Mouse (Mus musculus): Measurements from ENCODE around the gene F10. TPM values are rescaled to one million over a fixed set of nuclear protein-coding genes. Genes with fewer than 3 reads are reported as not detected.
"Not testable (repeated sequence)": the region's sequence is repeated elsewhere in the genome, so short reads cannot be mapped to it uniquely, and the experiment has no call there.

The F10 gene
- polyA plus RNA-seq, 1 experiment from 2014 or later, result 0.43 TPM

DNA sequence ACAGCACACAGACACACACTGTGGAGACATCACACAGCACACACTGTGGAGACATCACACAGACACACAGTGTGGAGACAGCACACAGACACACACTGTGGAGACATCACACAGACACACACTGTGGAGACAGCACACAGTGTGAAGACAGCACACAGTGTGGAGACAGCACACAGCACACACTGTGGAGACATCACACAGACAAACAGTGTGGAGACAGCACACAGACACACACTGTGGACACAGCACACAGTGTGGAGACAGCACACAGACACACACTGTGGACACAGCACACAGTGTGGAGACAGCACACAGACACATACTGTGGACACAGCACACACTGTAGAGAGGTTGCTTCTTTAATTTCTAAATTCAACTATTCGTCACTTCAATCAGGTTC lies 38.5 kb downstream of the F10 start:
- H3K9me3 ChIP-seq (ENCODE audit: control insufficient read depth, low read length); H3K4me1 ChIP-seq (ENCODE audit: control insufficient read depth, insufficient read depth, low read length); H3K27ac ChIP-seq (ENCODE audit: low read depth, low read length); H3K9ac ChIP-seq (ENCODE audit: low read depth, low read length); H3K27me3 ChIP-seq (ENCODE audit: control insufficient read depth, insufficient read depth, low read length); H3K4me2 ChIP-seq (replicated peaks; ENCODE audit: low read depth, low read length); ATAC-seq (ENCODE audit: low FRiP score, low TSS enrichment); H3K4me3 ChIP-seq (ENCODE audit: low read length): not testable (repeated sequence)
- peaks cover 65% of the 10 kb centered on the region for H3K36me3 ChIP-seq (ENCODE audit: control insufficient read depth, insufficient read depth, low read length)
- WGBS, result 97% methylated on average over 1 of the region's 1 CpGs

DNA sequence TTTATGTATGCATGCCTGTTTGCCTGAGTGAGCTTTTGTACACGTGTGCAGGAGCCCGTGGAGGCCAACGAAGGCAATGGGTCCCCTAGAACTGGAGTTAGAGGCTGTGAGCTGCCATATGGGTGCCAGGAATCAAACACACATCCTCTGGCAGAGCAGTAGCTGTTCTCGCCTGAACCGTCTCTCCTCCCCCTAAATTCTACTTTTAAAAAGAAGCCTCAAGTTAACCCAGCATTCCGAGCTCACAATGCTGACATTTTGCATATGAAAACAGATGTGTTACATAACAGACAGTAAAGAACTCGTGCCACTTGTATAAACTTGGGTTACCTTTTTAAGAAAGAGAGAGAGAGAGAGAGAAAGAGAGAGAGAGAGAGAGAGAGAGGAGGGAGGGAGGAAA lies 40.4 kb downstream of the F10 start:
- no peak overlapping the region for H3K9ac ChIP-seq (ENCODE audit: low read depth, low read length)
- H3K4me2 ChIP-seq (replicated peaks; ENCODE audit: low read depth, low read length), result no peak overlapping the region
- ATAC-seq (ENCODE audit: low FRiP score, low TSS enrichment), result no peak
- H3K4me3 ChIP-seq (ENCODE audit: low read length), result no peak overlapping the region
- H3K27ac ChIP-seq (ENCODE audit: low read depth, low read length), result no peak overlapping the region
- H3K9me3 ChIP-seq (ENCODE audit: control insufficient read depth, low read length), result no peaks in the 10 kb centered on the region
- 89% methylated on average over 7 of the region's 7 CpGs for WGBS
- H3K36me3 ChIP-seq (ENCODE audit: control insufficient read depth, insufficient read depth, low read length), result peaks cover 84% of the 10 kb centered on the region
- H3K27me3 ChIP-seq (ENCODE audit: control insufficient read depth, insufficient read depth, low read length), result no peaks in the 10 kb centered on the region
- no peaks in the 10 kb centered on the region for H3K4me1 ChIP-seq (ENCODE audit: control insufficient read depth, insufficient read depth, low read length)

DNA sequence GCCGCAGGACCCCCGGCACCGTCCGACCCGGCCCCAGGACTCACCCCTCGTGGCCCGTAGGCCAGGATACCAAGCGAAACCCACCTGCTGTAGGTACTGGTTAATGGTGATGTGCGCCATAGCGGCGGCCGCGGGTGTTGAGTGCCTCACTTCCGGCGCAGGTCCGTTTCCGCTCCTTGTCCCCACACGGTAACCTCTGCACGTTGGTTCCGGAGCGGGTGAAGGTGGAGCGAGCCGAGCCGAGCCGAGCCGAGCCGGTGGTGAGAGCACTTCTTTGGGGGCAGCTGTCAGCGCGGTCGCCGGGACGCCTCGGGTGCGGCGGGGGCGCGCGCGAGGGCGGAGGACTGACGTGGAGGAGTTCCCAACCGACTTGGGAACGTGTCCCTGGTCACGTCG lies 67.6 kb downstream of the F10 start:
- H3K27me3 ChIP-seq (ENCODE audit: control insufficient read depth, insufficient read depth, low read length), result no peaks in the 10 kb centered on the region
- H3K4me2 ChIP-seq (replicated peaks; ENCODE audit: low read depth, low read length), result peak overlapping the region; percentile 84
- ATAC-seq (ENCODE audit: low FRiP score, low TSS enrichment), result peak; percentile 68
- peak overlapping the region; percentile 78 for H3K9ac ChIP-seq (ENCODE audit: low read depth, low read length)
- no peaks in the 10 kb centered on the region for H3K9me3 ChIP-seq (ENCODE audit: control insufficient read depth, low read length)
- under 1% methylated on average over 45 of the region's 45 CpGs for WGBS
- H3K27ac ChIP-seq (ENCODE audit: low read depth, low read length), result peak overlapping the region; percentile 83
- H3K4me3 ChIP-seq (ENCODE audit: low read length), result peak overlapping the region; percentile 93
- peaks cover 15% of the 10 kb centered on the region for H3K36me3 ChIP-seq (ENCODE audit: control insufficient read depth, insufficient read depth, low read length)
- H3K4me1 ChIP-seq (ENCODE audit: control insufficient read depth, insufficient read depth, low read length), result peaks cover 23% of the 10 kb centered on the region; the same call in 1 of the 2 replicates

DNA sequence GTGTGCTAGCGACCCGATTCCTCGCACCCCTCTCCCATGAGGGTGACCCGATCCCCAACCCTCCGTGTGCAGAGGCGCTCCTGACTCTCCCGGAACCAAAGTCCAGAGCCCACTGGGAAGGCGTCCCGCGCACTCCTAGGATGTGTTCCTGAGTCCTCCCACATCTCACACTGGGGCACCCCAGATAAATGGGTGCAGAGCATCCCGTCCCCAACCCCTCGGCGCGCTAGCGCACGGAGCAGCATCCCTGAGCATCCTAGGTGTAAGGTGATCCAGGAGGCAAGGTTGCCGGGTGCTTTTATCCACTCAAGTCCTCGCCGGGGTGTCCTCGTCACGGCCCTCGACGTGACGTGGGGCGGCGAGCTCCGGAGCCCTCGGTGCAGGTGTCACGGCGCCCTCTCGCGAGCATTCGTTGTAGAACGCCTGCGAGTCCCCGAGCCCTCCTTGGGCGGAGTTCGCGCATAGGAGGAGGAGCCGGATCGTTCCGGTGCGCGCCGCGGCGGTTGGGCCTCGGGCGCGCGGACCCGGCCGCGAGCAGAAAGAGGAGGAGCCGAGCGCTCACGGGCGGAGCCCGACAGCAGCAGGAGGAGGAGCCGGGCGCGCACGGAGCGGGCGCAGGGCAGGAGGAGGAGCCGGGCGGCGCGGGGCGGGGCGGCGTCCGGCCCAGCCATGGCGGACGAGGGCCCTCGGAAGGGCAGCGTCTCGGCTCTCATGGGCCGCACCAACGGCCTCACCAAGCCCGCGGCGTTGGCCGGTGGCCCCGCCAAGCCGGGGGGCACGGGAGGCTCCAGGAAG lies 68.2 kb downstream of the F10 start, which contains the start of the genes Pcid2 and Cul4a:
TSS of gene Pcid2 (minus strand) at position 373 of the 795 bp plus-strand sequence.
TSS of gene Cul4a (plus strand) at position 535 of the 795 bp plus-strand sequence.
- Histone ChIP-seq H3K4me2 (replicated peaks; ENCODE audit: low read depth, low read length) (peak within 1 kb of the TSS; percentile 87), H3K36me3 (ENCODE audit: control insufficient read depth, insufficient read depth, low read length) (peaks cover 10% of the 10 kb centered on the region), H3K4me3 (ENCODE audit: low read length) (peak within 1 kb of the TSS; percentile 93), H3K9ac (ENCODE audit: low read depth, low read length) (peak within 1 kb of the TSS; percentile 95), H3K27me3 (ENCODE audit: control insufficient read depth, insufficient read depth, low read length) (no peaks in the 10 kb centered on the region), H3K9me3 (ENCODE audit: control insufficient read depth, low read length) (no peaks in the 10 kb centered on the region), H3K4me1 (ENCODE audit: control insufficient read depth, insufficient read depth, low read length) (peaks cover 23% of the 10 kb centered on the region; the same call in 1 of the 2 replicates), H3K27ac (ENCODE audit: low read depth, low read length) (peak within 1 kb of the TSS; percentile 83)
- ATAC-seq (ENCODE audit: low FRiP score, low TSS enrichment), result peak; percentile 96
- WGBS, result under 1% methylated on average over 73 of the region's 87 CpGs

DNA sequence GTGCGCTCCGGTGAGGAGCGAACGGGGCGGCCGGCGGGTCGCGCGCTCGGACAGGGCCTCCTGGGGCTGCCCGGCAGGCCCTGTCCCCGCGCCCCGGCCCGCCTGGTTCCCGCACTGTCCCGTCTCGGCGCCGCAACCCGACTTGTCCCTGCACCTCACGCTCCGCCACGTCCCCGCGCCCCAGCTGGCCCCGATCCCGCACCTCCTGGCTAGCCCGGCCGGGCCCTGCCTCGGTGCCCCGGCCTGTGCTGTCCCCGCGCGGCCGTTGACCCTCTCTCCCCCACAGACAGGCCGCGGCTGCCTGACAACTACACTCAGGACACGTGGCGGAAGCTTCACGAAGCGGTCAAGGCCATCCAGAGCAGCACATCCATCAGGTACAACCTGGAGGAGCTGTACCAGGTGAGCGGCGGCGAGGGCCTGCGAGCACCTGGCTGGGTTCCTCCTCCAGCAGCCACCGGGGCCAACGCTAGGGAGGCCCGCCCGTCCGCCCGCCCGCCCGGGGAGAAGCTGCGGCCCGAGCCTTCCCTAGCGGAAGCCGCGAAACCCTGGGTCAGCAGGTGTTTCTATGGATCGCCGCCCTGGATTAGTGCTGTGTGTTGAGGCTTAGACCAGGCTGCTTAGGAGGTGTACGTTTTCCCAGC lies 68.9 kb downstream of the F10 start:
- ATAC-seq (ENCODE audit: low FRiP score, low TSS enrichment), result peak; percentile 77
- peak overlapping the region; percentile 82 for H3K27ac ChIP-seq (ENCODE audit: low read depth, low read length)
- peak overlapping the region; percentile 93 for H3K4me3 ChIP-seq (ENCODE audit: low read length)
- under 1% methylated on average over 35 of the region's 63 CpGs for WGBS
- no peaks in the 10 kb centered on the region for H3K9me3 ChIP-seq (ENCODE audit: control insufficient read depth, low read length)
- peaks cover 8% of the 10 kb centered on the region; the same call in 1 of the 2 replicates for H3K36me3 ChIP-seq (ENCODE audit: control insufficient read depth, insufficient read depth, low read length)
- H3K27me3 ChIP-seq (ENCODE audit: control insufficient read depth, insufficient read depth, low read length), result no peaks in the 10 kb centered on the region
- peak overlapping the region; percentile 87 for H3K4me2 ChIP-seq (replicated peaks; ENCODE audit: low read depth, low read length)
- peak overlapping the region; percentile 95 for H3K9ac ChIP-seq (ENCODE audit: low read depth, low read length)
- H3K4me1 ChIP-seq (ENCODE audit: control insufficient read depth, insufficient read depth, low read length), result peaks cover 23% of the 10 kb centered on the region; the same call in 1 of the 2 replicates

Other genes with a start within 250 kb of the F10 start
- 12.6 and 22.4 TPM in 2 replicates for gene Mcf2l, start 163.5 kb upstream of the F10 start, polyA plus RNA-seq (2014; fragmentation: Nextera tagmentation; extraction: Ambion mirVana)
- not detected in 2 replicates for gene F7, start 11.3 kb upstream of the F10 start, polyA plus RNA-seq (2014; fragmentation: Nextera tagmentation; extraction: Ambion mirVana)
- 0.43 and 0.51 TPM in 2 replicates for gene Proz, start 23.6 kb downstream of the F10 start, polyA plus RNA-seq (2014; fragmentation: Nextera tagmentation; extraction: Ambion mirVana)
- gene Pcid2, start 68.2 kb downstream of the F10 start, polyA plus RNA-seq (2014; fragmentation: Nextera tagmentation; extraction: Ambion mirVana), result 36.2 and 50.3 TPM in 2 replicates
- 60.3 and 110 TPM in 2 replicates for gene Cul4a, start 68.3 kb downstream of the F10 start, polyA plus RNA-seq (2014; fragmentation: Nextera tagmentation; extraction: Ambion mirVana)
- gene Lamp1, start 121.9 kb downstream of the F10 start, polyA plus RNA-seq (2014; fragmentation: Nextera tagmentation; extraction: Ambion mirVana), result 225 and 306 TPM in 2 replicates
- gene Grtp1, start 163.3 kb downstream of the F10 start, polyA plus RNA-seq (2014; fragmentation: Nextera tagmentation; extraction: Ambion mirVana), result 19.7 and 20.3 TPM in 2 replicates
- gene Adprhl1, start 216.9 kb downstream of the F10 start, polyA plus RNA-seq (2014; fragmentation: Nextera tagmentation; extraction: Ambion mirVana), result not detected in 2 replicates